Mouse (Mus musculus) ES-E14 (cell line): ENCODE measurements at regions not wholly inside any gene's neighbourhood (a gene's known extent, or its start where the extent isn't known, plus 50 kb on each side); places are given as distances from the start of the nearest gene placed in this dataset.

ENCODE experiments used
- CHD2 ChIP-seq: IDR thresholded peaks from 2 replicates; pipeline ENCODE4 v1.6.1; 2014; ENCODE audit warnings: mild to moderate bottlenecking, low read depth, low read length, inconsistent platforms
- ZC3H11A ChIP-seq: IDR thresholded peaks from 2 replicates; pipeline ENCODE4 v1.6.1; 2012; ENCODE audit warnings: low read depth, mild to moderate bottlenecking, inconsistent platforms, low read length, borderline replicate concordance
- ZNF384 ChIP-seq: IDR thresholded peaks from 2 replicates; pipeline ENCODE4 v1.6.1; 2012; ENCODE audit warnings: low read depth, low read length, inconsistent platforms

DNA sequence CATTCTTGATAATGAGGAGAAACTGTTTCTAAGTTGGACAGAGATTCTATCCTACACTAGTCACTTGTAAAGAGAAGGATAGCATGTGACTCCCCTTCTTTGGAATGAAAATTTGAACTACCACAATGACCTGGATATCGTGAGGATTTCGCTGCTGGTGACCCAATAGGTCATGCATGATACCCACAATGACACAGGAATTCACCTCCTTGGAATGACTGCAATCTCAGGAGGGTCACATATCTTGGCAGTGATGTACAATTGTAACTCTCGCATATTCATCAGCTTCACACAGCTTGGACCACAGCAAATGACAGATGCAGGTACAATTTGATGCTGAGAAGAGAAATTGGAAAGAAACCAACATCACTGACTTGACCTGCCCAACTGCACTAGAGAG lies 210.9 kb upstream of the Cd180 start:
- TF ChIP-seq ZC3H11A (no peak), ZNF384 (no peak), CHD2 (no peak)
